Mouse (Mus musculus): Measurements from ENCODE around the gene Cmss1. TPM values are rescaled to one million over a fixed set of nuclear protein-coding genes. Genes with fewer than 3 reads are reported as not detected.

The Cmss1 gene
- polyA plus RNA-seq, 1 experiment from 2014 or later, result 35.4 TPM

DNA sequence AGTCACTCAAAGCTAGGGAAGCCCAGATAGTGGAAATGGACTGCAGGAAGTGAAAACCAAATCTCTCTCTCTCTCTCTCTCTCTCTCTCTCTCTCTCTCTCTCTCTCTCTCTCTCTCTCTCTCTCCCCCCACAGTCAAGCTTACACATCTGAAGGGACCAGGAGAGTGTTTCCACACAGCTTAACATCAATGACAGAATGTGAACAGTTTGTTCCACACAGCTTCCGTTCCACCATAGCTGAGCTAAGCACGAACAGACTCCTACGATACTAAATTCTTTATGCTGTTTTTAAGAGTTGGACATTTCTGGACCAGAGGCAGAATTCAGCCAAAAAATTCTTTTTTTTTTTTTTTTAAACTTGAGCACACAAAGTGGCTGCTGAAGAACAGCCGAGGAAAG lies 114.8 kb downstream of the Cmss1 start:
- Histone ChIP-seq H3K27me3 (no peaks in the 10 kb centered on the region), H3K4me3 (no peak overlapping the region), H3K36me3 (no peaks in the 10 kb centered on the region), H3K9me3 (replicated peaks) (no peaks in the 10 kb centered on the region), H3K27ac (no peak overlapping the region), H3K9ac (no peak overlapping the region), H3K4me1 (replicated peaks) (peaks cover 12% of the 10 kb centered on the region), H3K4me2 (no peak overlapping the region)
- no peak for ATAC-seq (replicated peaks; ENCODE audit: insufficient number of reproducible peaks, insufficient read depth, low FRiP score, low read depth)
- 88% methylated on average over 4 of the region's 4 CpGs for WGBS

DNA sequence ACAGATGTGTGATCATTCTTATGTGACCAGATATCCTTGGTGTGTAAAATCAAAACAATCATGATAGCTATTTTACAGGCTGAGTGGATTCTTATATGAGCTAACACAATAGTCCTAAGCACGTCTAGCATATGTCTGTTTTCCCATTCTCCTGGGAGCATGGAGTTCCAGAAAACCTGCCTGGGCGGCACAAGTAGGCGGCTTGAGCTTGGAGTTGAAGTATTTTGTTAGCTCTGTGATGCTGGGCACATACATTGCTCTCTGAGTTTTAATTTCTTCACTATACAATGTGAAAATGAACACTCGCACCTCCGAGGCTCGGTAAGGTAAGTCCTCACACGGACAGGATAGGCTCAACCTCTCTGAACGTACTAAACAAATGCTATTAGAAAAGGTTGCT lies 116.0 kb downstream of the Cmss1 start:
- WGBS, result 92% methylated on average over 8 of the region's 8 CpGs
- H3K36me3 ChIP-seq, result no peaks in the 10 kb centered on the region
- no peak for ATAC-seq (replicated peaks; ENCODE audit: insufficient number of reproducible peaks, insufficient read depth, low FRiP score, low read depth)
- no peak overlapping the region for H3K4me3 ChIP-seq
- no peaks in the 10 kb centered on the region for H3K27me3 ChIP-seq
- no peak overlapping the region for H3K9ac ChIP-seq
- no peaks in the 10 kb centered on the region for H3K9me3 ChIP-seq (replicated peaks)
- H3K4me2 ChIP-seq, result no peak overlapping the region
- peaks cover under 1% of the 10 kb centered on the region for H3K4me1 ChIP-seq (replicated peaks)
- no peak overlapping the region for H3K27ac ChIP-seq

DNA sequence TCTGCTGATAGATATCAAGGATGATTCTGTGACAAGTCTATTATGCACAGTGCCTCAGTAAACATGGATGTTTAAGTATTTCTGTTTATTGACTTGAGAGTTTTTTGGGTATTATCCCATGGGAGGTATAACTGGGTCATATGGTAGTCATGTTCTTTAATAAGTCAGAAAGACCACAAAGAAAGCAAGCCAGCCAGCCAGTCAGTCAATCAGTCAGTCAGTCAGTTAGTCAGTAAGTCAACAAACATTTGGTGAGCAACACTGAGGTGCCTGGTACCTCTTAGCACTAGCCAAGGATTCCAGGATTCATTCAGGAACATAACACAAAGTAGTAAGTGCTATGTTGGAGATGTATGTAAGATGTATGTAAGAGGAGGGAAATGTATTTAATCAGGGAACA lies 118.0 kb downstream of the Cmss1 start:
- H3K4me1 ChIP-seq (replicated peaks), result peaks cover 8% of the 10 kb centered on the region
- no peaks in the 10 kb centered on the region for H3K36me3 ChIP-seq
- H3K9ac ChIP-seq, result no peak overlapping the region
- no peaks in the 10 kb centered on the region for H3K27me3 ChIP-seq
- ATAC-seq (replicated peaks; ENCODE audit: insufficient number of reproducible peaks, insufficient read depth, low FRiP score, low read depth), result no peak
- no peak overlapping the region for H3K27ac ChIP-seq
- no peaks in the 10 kb centered on the region for H3K9me3 ChIP-seq (replicated peaks)
- H3K4me3 ChIP-seq, result no peak overlapping the region
- H3K4me2 ChIP-seq, result no peak overlapping the region

DNA sequence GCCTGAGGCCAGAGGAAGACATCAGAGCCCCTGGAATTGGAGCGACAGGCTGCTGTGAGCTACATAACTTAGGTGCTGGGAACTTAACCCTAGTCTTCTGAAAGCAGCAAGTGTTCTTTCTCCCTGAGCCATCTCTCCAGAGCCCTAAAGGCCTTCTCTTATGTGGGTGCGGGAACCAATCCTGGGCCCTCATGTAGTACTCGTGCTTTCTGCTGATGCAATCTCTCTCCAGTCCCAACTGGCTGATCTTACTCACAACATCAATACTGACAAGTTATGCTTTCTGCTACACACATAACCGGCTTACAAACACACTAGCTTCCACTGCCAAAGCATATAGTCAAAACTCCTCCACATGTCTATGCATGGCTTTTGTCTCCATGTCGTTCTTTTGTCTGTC lies 120.4 kb downstream of the Cmss1 start:
- ATAC-seq (replicated peaks; ENCODE audit: insufficient number of reproducible peaks, insufficient read depth, low FRiP score, low read depth), result no peak
- Histone ChIP-seq H3K4me2 (no peak overlapping the region), H3K36me3 (no peaks in the 10 kb centered on the region), H3K4me1 (replicated peaks) (peaks cover 14% of the 10 kb centered on the region), H3K27me3 (no peaks in the 10 kb centered on the region), H3K9me3 (replicated peaks) (no peaks in the 10 kb centered on the region), H3K27ac (no peak overlapping the region; the same call in 1 of the 2 replicates), H3K4me3 (no peak overlapping the region), H3K9ac (no peak overlapping the region)
- 88% methylated on average over 5 of the region's 5 CpGs for WGBS

DNA sequence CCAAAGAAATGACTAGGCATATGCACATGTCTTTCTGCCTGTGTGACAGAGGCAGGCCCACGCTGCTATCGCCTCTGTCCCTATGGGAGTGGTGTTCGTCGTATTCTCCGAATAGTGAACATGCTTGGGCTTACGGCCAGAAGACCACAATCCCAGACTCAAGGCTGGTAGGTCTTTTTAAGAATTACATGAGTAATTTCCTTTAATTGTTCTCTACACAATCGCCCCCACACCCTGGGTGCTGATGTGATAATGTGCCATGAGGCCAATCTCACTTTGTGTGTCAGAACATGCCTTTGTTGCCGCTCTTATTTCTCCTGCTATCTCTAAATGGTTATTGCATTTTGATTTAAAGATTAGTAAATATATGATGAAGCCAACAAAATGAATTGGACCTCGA lies 121.4 kb downstream of the Cmss1 start:
- 52% methylated on average over 9 of the region's 9 CpGs for WGBS

DNA sequence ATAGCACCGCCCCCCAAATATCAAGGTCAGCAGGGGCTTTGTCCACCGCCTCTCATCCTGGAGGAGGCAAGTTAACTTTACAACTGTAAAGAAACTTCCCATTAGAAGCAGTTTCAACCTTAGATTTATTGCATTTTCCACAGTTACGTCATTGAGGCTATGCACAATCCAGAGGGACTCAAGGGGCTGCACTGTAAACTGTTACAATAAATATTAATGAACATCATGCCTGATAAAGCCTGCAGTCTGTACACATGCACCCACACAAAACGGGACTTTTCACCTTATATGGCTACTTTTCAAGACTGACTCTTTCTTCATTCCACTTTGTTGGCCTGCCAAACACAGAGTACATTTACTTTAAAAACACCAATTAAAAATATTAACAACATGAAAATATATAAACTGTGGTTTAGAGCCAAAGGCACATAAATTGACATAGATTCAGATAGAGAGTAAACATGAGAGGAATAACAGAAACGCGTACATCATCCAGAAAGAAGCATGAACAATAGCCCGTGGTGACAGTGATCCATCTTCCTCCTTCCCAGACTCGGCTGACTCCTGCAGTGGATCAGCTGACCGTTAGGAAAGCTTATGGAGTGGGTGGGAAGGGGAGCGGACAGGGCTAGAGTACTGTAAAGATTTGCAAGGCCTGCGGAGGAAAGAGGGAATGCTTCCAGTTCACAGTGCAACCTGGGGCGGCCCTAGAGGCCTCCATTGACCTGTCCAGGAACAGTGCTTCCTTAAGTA lies 122.4 kb downstream of the Cmss1 start:
- 60% methylated on average over 12 of the region's 12 CpGs for WGBS
- H3K27ac ChIP-seq, result peak overlapping the region; percentile 61
- no peak; the same call in 1 of the 2 replicates for ATAC-seq (replicated peaks; ENCODE audit: insufficient number of reproducible peaks, insufficient read depth, low FRiP score, low read depth)

More for the DNA sequence above, 121.4 kb downstream of the Cmss1 start:
- no peak overlapping the region for H3K9ac ChIP-seq
- H3K9me3 ChIP-seq (replicated peaks), result no peaks in the 10 kb centered on the region
- ATAC-seq (replicated peaks; ENCODE audit: insufficient number of reproducible peaks, insufficient read depth, low FRiP score, low read depth), result peak; percentile 57; the same call in 1 of the 2 replicates
- H3K27me3 ChIP-seq, result no peaks in the 10 kb centered on the region
- peaks cover 18% of the 10 kb centered on the region for H3K4me1 ChIP-seq (replicated peaks)
- no peak overlapping the region for H3K4me3 ChIP-seq
- H3K27ac ChIP-seq, result no peak overlapping the region
- H3K36me3 ChIP-seq, result no peaks in the 10 kb centered on the region
- no peak overlapping the region for H3K4me2 ChIP-seq

DNA sequence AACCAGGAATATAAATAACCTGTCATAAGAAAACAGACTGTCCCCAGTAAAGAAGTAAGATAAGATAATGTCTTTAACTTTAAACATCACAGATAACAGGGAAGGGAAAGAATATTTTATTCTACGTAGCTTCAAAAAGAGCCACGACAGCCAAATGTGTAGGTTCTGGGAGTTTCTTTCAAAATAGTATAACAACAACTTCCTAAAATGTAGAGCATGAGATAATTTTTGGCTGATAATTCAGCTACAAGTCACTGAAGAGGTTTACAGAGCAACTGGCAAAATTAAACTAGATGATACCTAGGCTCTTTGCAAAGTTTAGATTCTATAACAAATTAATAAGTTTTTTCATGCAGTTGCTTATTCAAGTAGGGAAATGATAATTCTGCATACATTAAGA lies 123.2 kb downstream of the Cmss1 start:
- Histone ChIP-seq H3K9me3 (replicated peaks) (no peaks in the 10 kb centered on the region), H3K4me2 (no peak overlapping the region), H3K9ac (no peak overlapping the region), H3K36me3 (no peaks in the 10 kb centered on the region), H3K27me3 (no peaks in the 10 kb centered on the region), H3K27ac (peak overlapping the region; percentile 61; the same call in 1 of the 2 replicates), H3K4me1 (replicated peaks) (peaks cover 20% of the 10 kb centered on the region), H3K4me3 (no peak overlapping the region)
- WGBS, result 23% methylated on average over 2 of the region's 2 CpGs
- ATAC-seq (replicated peaks; ENCODE audit: insufficient number of reproducible peaks, insufficient read depth, low FRiP score, low read depth), result no peak

More for the DNA sequence above, 122.4 kb downstream of the Cmss1 start:
- H3K36me3 ChIP-seq, result no peaks in the 10 kb centered on the region
- no peaks in the 10 kb centered on the region for H3K9me3 ChIP-seq (replicated peaks)
- H3K4me1 ChIP-seq (replicated peaks), result peaks cover 20% of the 10 kb centered on the region
- no peaks in the 10 kb centered on the region for H3K27me3 ChIP-seq
- H3K4me2 ChIP-seq, result no peak overlapping the region
- H3K9ac ChIP-seq, result no peak overlapping the region
- no peak overlapping the region for H3K4me3 ChIP-seq

DNA sequence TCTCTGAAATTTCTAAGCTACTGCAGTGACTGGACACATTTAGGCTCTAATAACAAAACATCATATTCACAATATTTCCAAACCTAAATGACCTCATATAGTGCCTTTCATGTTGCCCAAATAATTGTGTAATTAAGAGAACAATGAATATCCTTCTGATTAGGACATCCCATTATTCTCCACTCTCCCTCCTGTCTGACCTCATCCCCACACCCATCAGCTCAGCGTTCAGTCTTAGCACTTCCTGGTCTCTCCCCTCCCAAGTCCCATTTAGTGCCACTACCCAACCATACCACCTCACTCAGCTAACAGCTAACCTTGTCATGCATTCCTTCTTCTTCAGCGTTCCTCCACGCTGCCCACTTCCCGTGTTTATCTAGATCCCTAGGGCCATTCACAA lies 123.8 kb downstream of the Cmss1 start:
- Histone ChIP-seq H3K4me1 (replicated peaks) (peaks cover 20% of the 10 kb centered on the region), H3K9ac (no peak overlapping the region), H3K36me3 (no peaks in the 10 kb centered on the region), H3K9me3 (replicated peaks) (no peaks in the 10 kb centered on the region), H3K4me2 (no peak overlapping the region), H3K4me3 (no peak overlapping the region), H3K27me3 (no peaks in the 10 kb centered on the region), H3K27ac (peak overlapping the region; percentile 38; the same call in 1 of the 2 replicates)
- no peak for ATAC-seq (replicated peaks; ENCODE audit: insufficient number of reproducible peaks, insufficient read depth, low FRiP score, low read depth)
- WGBS, result 35% methylated on average over 4 of the region's 4 CpGs

DNA sequence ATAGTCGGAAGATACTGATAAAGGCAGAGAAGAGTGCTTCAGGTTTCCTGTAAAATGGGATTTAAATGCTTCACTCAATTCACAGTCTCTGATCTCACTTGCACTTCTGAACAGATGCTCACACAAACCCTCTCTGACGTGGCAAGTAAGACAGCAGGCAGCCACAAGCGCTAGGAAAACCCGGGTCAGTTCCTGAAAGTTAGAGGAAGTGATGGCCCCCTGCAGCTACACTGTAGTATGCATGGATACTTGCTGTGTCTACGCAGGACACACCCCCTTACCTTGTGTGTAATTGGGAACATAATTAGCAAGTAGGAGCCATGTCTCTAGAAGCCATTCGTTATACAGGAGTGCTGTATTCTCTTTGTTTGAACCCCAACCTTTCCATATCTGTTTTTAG lies 124.4 kb downstream of the Cmss1 start:
- Histone ChIP-seq H3K4me3 (no peak overlapping the region), H3K27me3 (no peaks in the 10 kb centered on the region), H3K36me3 (no peaks in the 10 kb centered on the region), H3K9me3 (replicated peaks) (no peaks in the 10 kb centered on the region), H3K9ac (no peak overlapping the region), H3K4me1 (replicated peaks) (peaks cover 20% of the 10 kb centered on the region), H3K27ac (no peak overlapping the region), H3K4me2 (no peak overlapping the region)
- no peak for ATAC-seq (replicated peaks; ENCODE audit: insufficient number of reproducible peaks, insufficient read depth, low FRiP score, low read depth)
- WGBS, result 68% methylated on average over 6 of the region's 6 CpGs

DNA sequence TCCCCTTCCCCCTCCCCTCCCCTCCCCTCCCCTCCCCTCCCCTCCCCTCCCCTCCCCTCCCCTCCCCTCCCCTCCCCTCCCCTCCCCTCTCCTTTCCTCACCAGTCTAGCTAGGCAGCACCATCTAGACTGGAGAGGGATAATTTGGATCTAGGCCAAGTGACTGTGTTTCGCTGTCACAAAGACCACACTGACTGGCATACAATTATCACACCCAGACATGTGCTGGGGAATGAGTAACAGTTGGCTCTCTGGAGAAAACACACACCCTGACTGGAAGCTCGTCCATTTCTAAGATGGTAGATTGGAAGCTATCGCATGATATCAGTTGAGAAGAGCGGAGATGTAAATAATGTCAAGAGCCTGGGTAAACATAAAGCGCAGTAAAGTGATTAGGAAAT lies 126.9 kb downstream of the Cmss1 start:
- Histone ChIP-seq H3K4me3 (no peak overlapping the region), H3K9ac (no peak overlapping the region), H3K27ac (no peak overlapping the region), H3K36me3 (no peaks in the 10 kb centered on the region), H3K9me3 (replicated peaks) (no peaks in the 10 kb centered on the region), H3K27me3 (no peaks in the 10 kb centered on the region), H3K4me1 (replicated peaks) (peaks cover 20% of the 10 kb centered on the region), H3K4me2 (no peak overlapping the region)
- peak; percentile 73; the same call in 1 of the 2 replicates for ATAC-seq (replicated peaks; ENCODE audit: insufficient number of reproducible peaks, insufficient read depth, low FRiP score, low read depth)
- 42% methylated on average over 5 of the region's 5 CpGs for WGBS

DNA sequence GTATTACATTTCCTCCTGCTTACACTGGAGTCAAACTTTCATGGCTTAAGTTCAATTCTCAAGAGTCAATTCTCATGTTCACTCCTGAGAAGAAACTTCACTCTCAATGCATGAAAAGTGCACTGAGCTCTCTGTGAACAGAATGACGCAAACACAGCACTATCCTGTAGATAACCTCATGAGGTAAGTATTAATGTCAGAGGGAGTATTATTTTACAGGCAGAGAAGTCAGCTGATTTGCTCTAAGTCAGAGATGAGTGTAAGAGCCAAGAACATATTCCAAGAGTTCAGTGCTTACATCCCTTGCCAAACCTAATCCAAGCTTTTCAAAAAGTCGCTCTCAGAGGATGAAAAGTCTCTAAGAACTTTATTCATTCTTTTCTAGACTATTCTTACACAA lies 128.2 kb downstream of the Cmss1 start:
- Histone ChIP-seq H3K4me2 (no peak overlapping the region), H3K36me3 (no peaks in the 10 kb centered on the region), H3K4me3 (no peak overlapping the region), H3K9ac (no peak overlapping the region), H3K27ac (peak overlapping the region; percentile 48), H3K4me1 (replicated peaks) (peaks cover 12% of the 10 kb centered on the region), H3K9me3 (replicated peaks) (no peaks in the 10 kb centered on the region), H3K27me3 (no peaks in the 10 kb centered on the region)
- 0 out of 2 replicates have a peak, but pooled peaks have one; percentile 50 for ATAC-seq (replicated peaks; ENCODE audit: insufficient number of reproducible peaks, insufficient read depth, low FRiP score, low read depth)
- 46% methylated on average over 2 of the region's 2 CpGs for WGBS

Data from heart, embryonic 15.5 days (tissue).